Mouse (Mus musculus) liver, embryonic 12.5 days (tissue): ENCODE measurements around the gene Syngr2. TPM values are rescaled to one million over a fixed set of nuclear protein-coding genes. Genes with fewer than 3 reads are reported as not detected.

Experiments used
- ATAC-seq: fragments of 200-750 bp; cut with Nextera tagmentation; 2 replicates; pipeline ENCODE4 v1.8.0; 2017; ENCODE audit warnings: moderate number of reproducible peaks, mild to moderate bottlenecking, moderate library complexity
- H3K27ac ChIP-seq: fragments of 300-500 bp; sonication (generic); 2 replicates; pipeline ENCODE4 v1.5.1; 2016; ENCODE audit warnings: mild to moderate bottlenecking
- H3K27me3 ChIP-seq: fragments of 300-500 bp; sonication (generic); replicated peaks from 2 replicates; pipeline ENCODE4 v1.6.1; 2016; ENCODE audit warnings: mild to moderate bottlenecking, moderate library complexity
- H3K36me3 ChIP-seq: fragments of 300-500 bp; sonication (generic); 2 replicates; pipeline ENCODE4 v1.6.1; 2016; ENCODE audit warnings: mild to moderate bottlenecking, moderate library complexity
- H3K4me1 ChIP-seq: fragments of 300-500 bp; sonication (generic); 2 replicates; pipeline ENCODE4 v1.6.1; 2016
- H3K4me2 ChIP-seq: fragments of 300-500 bp; sonication (generic); 2 replicates; pipeline ENCODE4 v1.6.1; 2016; ENCODE audit warnings: mild to moderate bottlenecking, moderate library complexity
- H3K4me3 ChIP-seq: fragments of 300-500 bp; sonication (generic); 2 replicates; pipeline ENCODE4 v1.5.1; 2016; ENCODE audit warnings: mild to moderate bottlenecking, moderate library complexity
- H3K9ac ChIP-seq: fragments of 300-500 bp; sonication (generic); 2 replicates; pipeline ENCODE4 v1.6.1; 2016; ENCODE audit warnings: mild to moderate bottlenecking, moderate library complexity
- H3K9me3 ChIP-seq: fragments of 300-500 bp; sonication (generic); replicated peaks from 2 replicates; pipeline ENCODE4 v1.6.1; 2016; ENCODE audit warnings: mild to moderate bottlenecking, moderate library complexity
- WGBS: fragments of 180-500 bp; shearing (Covaris S2); methylation state at CpG from one replicate; pipeline ENCODE4 v1.1.7; 2016; ENCODE audit not compliant: insufficient replicate concordance; 5-methylcytosine and 5-hydroxymethylcytosine counted together
- polyA plus RNA-seq: library from polyadenylated mRNA; unstranded; fragments of >200 nt; fragmentation: Nextera tagmentation; extraction: Ambion mirVana; gene quantifications from 2 replicates; pipeline ENCODE4 v1.2.1, GENCODE M21; 2016

Gene Syngr2
- polyA plus RNA-seq, 1 experiment from 2014 or later: 66.4 TPM

DNA sequence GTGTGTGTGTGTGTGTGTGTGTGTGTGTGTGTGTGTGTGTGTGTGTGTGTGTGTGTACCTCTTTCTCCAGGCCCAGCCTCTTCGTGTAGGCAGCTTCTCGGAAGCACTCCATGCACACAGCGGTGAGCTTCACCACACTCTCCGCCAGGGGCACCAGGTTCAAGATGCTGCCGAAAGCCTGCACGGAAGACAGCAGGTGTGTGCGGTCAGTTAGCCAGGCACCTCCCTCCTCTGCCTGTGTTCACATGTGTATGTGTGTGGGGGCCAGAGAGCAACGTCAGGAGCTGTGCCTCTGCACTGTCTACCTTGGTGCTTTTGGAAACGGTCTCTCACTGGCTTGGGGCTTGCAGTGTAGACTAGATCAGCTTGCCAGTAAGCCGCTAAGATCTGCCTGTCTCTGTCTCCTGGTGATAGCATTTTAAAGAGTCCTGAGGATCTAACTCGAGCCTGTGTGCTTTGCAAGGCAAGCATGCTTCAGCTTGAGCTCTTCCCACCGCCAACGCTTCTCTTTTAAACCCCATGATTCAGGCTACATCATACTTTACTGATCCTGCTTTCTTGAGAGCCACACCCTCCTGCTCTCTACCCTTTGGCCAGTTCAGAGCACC, 7.0 kb downstream of the Syngr2 start:
- H3K9ac ChIP-seq: no peak overlapping the region
- H3K4me3 ChIP-seq: no peak overlapping the region
- no peaks in the 10 kb centered on the region for H3K27me3 ChIP-seq
- peak overlapping the region; percentile 63 for H3K27ac ChIP-seq
- no peaks in the 10 kb centered on the region for H3K9me3 ChIP-seq
- H3K36me3 ChIP-seq: peaks cover 100% of the 10 kb centered on the region
- no peak for ATAC-seq
- peaks cover 76% of the 10 kb centered on the region for H3K4me1 ChIP-seq
- WGBS: 80% methylated on average over 13 of the region's 13 CpGs
- no peak overlapping the region for H3K4me2 ChIP-seq

DNA sequence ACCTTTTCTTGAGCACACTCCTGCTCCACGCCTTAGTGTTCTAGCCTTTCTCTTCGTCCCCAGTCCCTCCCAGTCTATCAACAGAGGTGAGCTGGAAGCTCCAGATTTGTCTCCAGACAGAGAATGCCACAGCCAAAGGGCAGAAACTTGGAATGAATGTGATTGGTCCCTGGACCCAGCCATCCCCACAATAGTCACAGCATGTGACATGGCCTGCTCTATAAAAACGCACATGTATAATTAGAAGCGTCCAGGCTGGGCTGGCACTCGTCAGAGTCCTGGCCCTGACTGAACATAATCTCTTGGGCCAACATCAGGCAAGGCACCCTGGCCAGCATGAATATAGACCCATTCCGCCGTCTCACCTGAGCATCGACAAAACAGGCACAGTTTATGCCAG, 9.6 kb downstream of the Syngr2 start:
- H3K9me3 ChIP-seq: no peaks in the 10 kb centered on the region
- no peaks in the 10 kb centered on the region for H3K27me3 ChIP-seq
- peak overlapping the region; percentile 15; the same call in 1 of the 2 replicates for H3K27ac ChIP-seq
- 82% methylated on average over 8 of the region's 8 CpGs for WGBS
- H3K4me1 ChIP-seq: peaks cover 76% of the 10 kb centered on the region
- H3K4me2 ChIP-seq: no peak overlapping the region
- peaks cover 100% of the 10 kb centered on the region for H3K36me3 ChIP-seq
- no peak for ATAC-seq
- no peak overlapping the region for H3K9ac ChIP-seq
- no peak overlapping the region for H3K4me3 ChIP-seq

DNA sequence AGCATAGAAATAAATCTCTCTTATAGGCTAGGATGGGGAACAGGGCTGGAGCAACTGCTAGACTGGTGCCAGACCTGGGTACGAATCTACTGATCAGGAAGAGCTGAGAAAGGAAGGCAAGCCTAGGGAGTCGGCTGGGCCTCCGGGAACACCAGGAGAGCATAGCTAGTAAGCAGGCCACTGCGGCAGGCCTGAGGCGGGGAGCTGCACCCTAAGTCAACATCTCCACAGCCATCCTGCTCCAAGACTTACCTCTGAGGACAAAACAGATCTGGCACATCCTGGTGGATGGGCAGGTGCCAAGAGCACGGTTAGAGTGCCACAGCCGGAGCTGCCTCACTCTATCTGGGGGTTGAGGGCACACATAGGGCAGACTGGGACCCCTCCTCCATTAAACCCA, 10.7 kb downstream of the Syngr2 start:
- ATAC-seq: no peak
- H3K4me1 ChIP-seq: peaks cover 73% of the 10 kb centered on the region
- WGBS: 86% methylated on average over 7 of the region's 7 CpGs

DNA sequence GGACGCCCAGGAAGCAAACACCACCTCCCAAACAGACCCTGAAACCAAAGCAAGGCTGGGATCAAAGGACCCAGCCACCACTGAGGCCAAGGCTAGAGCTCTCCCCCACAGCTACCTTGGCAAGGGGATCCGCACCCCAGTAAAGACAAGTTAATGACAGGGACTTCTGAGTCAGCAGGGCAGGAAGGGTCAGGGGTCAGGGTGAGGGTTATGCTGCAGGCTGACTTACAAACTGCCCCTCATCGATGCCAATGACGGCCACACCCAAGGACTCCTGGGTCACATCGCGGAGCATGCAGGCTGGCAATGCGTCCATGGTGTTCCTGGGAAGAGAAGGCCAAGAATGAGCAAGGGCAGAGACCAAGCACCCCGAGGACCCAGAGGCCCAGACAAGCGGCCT, 12.4 kb downstream of the Syngr2 start:
- Histone ChIP-seq H3K9ac (no peak overlapping the region), H3K4me3 (no peak overlapping the region), H3K4me1 (peaks cover 75% of the 10 kb centered on the region), H3K36me3 (peaks cover 75% of the 10 kb centered on the region), H3K9me3 (no peaks in the 10 kb centered on the region), H3K4me2 (no peak overlapping the region), H3K27ac (peak overlapping the region; percentile 54), H3K27me3 (no peaks in the 10 kb centered on the region)
- 85% methylated on average over 9 of the region's 9 CpGs for WGBS
- ATAC-seq: no peak

More for the DNA sequence above, 10.7 kb downstream of the Syngr2 start:
- Histone ChIP-seq H3K4me2 (no peak overlapping the region), H3K4me3 (no peak overlapping the region), H3K27me3 (no peaks in the 10 kb centered on the region), H3K27ac (no peak overlapping the region), H3K36me3 (peaks cover 92% of the 10 kb centered on the region), H3K9ac (no peak overlapping the region), H3K9me3 (no peaks in the 10 kb centered on the region)

DNA sequence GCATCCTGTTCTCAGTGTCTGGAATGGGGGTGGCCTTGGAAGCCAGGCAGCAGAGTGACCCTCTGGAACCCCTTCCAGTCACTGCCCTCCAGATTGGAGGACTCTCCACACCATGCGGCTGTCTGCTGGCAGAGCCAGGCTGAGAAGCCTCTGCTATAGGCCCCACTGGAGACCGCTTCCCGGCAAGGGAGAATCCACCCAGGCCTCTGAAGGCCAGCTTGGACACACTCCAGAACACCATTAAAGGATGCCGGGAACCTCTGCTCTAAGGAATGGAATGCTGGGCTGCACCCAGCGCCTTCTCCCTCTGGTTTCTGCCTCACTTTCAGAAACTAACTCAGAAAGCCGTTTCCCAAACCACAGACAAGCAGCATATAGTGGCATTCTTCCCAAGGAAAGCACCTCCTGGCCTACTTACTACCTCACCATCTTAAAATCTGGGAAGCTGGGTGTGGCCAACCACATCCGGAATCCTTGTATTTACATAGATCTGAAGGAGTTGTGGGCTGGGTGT, 13.3 kb downstream of the Syngr2 start:
- H3K27me3 ChIP-seq: no peaks in the 10 kb centered on the region
- H3K4me2 ChIP-seq: no peak overlapping the region; the same call in none of the 2 replicates
- peaks cover 66% of the 10 kb centered on the region for H3K36me3 ChIP-seq
- H3K27ac ChIP-seq: peak overlapping the region; percentile 54; the same call in 1 of the 2 replicates
- H3K4me3 ChIP-seq: no peak overlapping the region
- 87% methylated on average over 7 of the region's 7 CpGs for WGBS
- no peaks in the 10 kb centered on the region for H3K9me3 ChIP-seq
- H3K4me1 ChIP-seq: peaks cover 75% of the 10 kb centered on the region
- no peak for ATAC-seq
- H3K9ac ChIP-seq: no peak overlapping the region

DNA sequence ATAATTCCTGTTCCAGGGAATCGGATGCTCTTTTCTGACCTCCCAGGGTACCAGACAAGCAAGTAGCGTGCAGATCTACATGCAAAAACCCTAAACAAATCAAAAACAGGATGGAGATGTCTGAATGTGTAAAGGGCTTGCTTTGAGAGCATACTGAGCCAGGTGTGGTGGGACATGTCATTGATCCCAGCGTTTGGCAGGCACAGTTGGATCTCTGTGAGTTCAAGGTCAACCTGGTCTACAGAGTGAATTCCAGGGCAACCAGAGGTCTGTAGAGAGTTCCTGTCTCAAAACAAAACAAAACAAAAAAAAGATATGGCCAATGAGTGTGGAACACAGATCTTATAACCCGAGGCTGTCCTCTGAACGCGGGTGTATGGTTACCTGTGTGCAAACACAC, 13.9 kb downstream of the Syngr2 start:
- peaks cover 75% of the 10 kb centered on the region for H3K4me1 ChIP-seq
- H3K4me2 ChIP-seq: peak overlapping the region; percentile 82
- no peaks in the 10 kb centered on the region for H3K9me3 ChIP-seq
- H3K27ac ChIP-seq: peak overlapping the region; percentile 54; the same call in 1 of the 2 replicates
- 91% methylated on average over 6 of the region's 6 CpGs for WGBS
- H3K9ac ChIP-seq: 0 out of 2 replicates have a peak overlapping the region, but pooled peaks have one; percentile 94
- no peak for ATAC-seq
- H3K4me3 ChIP-seq: peak overlapping the region; percentile 83; the same call in 1 of the 2 replicates
- H3K36me3 ChIP-seq: peaks cover 60% of the 10 kb centered on the region
- H3K27me3 ChIP-seq: no peaks in the 10 kb centered on the region

DNA sequence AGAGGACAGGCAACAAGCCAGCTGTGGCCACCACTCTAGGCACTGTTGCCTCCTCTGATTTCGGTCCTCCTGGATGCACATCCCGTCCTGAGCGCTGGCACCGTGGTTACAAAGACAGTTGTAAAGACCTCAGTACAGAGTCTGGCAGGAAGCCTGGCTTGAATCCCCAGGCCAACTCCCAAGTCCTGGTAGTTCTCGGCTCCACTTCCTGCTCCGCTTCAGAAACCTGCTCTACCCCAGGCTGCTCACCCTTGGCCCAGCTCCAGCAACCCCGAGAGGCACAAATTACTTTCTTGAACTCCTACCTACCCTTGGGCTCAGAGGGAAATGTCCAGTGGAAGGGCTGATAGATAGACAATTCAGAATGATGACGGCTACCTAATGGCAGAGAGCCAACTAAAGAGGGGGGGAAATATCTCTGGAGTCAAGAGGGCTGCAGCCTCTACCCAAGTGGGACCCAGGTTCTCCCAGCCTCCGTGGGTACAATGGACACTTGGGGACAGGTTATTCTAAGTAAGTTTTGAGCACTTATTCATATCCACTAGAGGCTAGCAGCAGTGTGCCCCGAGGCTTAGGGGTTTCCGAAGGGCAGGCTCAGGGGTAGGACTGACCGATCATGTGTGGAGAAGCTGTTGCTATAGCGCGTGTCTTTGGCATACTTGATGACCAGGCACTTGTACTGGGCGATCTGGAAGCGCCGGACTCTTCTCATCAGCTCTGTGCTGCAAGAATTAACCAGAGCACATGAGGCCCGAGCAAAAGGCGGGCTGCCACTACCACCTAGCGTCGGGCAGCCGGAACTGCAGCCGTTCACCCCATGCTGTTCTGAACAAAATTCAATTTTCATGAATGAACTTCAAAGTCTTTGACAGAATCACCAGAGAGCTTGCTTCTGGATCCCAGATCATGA, 14.8 kb downstream of the Syngr2 start:
- H3K4me3 ChIP-seq: peak overlapping the region; percentile 83
- WGBS: 20% methylated on average over 23 of the region's 23 CpGs

DNA sequence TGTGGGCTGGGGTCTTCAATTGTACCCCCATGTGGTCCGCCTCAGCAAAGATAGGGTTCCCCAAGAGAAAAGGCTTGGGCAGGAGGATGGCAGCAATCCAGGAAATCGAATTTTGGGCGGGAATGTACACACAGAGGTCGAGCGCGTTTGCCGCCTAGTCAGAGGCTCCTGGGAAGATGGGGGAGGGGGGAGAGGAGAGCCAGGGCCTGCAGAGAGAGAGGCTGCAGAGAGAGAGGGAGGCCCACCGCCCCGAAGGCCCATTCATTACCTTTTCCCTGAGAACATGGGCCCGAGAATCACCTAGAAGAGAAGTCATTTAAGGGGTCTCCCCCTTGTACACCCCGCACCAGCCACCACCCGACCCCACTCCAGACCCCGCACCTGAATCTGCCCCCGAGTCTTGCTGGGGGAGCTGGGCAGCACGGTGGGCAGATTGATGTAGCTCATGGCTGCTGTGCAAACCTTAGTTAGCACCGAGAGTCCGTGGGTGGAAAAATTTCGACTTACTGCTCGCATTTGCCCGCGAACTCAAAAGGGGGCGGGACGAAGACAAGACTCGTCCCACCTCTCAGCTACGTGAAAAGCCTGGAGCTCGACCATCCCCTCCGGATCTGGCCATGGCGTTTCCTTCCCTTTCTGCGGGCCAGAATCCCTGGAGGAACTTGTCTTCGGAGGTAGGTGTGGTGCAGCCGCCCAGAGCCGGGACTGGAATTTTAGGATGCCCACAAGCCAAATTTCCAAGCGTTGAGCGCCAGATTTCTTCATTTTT, 16.0 kb downstream of the Syngr2 start, which contains the start of the genes Afmid and Tk1:
Gene Afmid (plus strand): TSS at position 592 of the 769 bp plus-strand sequence.
Gene Tk1 (minus strand): TSS at position 760 of the 769 bp plus-strand sequence.
- ATAC-seq: peak; percentile 67
- WGBS: 0% methylated on average over 34 of the region's 34 CpGs
- peaks cover 39% of the 10 kb centered on the region for H3K36me3 ChIP-seq
- peak within 1 kb of the TSS; percentile 95 for H3K27ac ChIP-seq
- peaks cover 85% of the 10 kb centered on the region for H3K4me1 ChIP-seq
- no peaks in the 10 kb centered on the region for H3K27me3 ChIP-seq
- H3K9me3 ChIP-seq: no peaks in the 10 kb centered on the region
- H3K9ac ChIP-seq: peak within 1 kb of the TSS; percentile 94
- H3K4me2 ChIP-seq: peak within 1 kb of the TSS; percentile 82
- peak within 1 kb of the TSS; percentile 83 for H3K4me3 ChIP-seq

More for the DNA sequence above, 14.8 kb downstream of the Syngr2 start:
- peaks cover 51% of the 10 kb centered on the region for H3K36me3 ChIP-seq
- no peaks in the 10 kb centered on the region for H3K27me3 ChIP-seq
- H3K9me3 ChIP-seq: no peaks in the 10 kb centered on the region
- peaks cover 78% of the 10 kb centered on the region for H3K4me1 ChIP-seq
- peak overlapping the region; percentile 82 for H3K4me2 ChIP-seq
- ATAC-seq: peak; percentile 61
- peak overlapping the region; percentile 95 for H3K27ac ChIP-seq
- H3K9ac ChIP-seq: peak overlapping the region; percentile 94

DNA sequence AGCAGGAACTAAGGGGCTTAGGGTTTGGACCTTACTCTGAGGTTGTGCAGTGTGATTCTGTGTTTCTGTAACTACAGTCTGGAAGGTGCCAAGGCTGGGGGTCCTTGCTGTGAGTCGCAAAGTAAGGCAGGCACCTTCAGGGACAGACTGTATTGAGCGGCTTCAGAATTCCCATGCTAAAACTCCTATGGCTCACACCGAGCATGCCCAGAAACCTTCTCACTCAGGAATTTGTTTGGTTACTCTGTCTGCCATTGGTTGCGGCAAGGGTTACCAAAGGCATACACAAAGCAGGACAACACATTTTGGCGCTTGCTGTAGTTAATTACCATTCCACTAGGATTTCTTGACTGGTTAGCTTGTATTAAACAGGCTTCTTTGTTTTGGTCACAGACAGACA, 16.7 kb downstream of the Syngr2 start:
- H3K4me2 ChIP-seq: peak overlapping the region; percentile 82
- no peak for ATAC-seq
- H3K27ac ChIP-seq: peak overlapping the region; percentile 95
- no peaks in the 10 kb centered on the region for H3K27me3 ChIP-seq
- H3K9me3 ChIP-seq: no peaks in the 10 kb centered on the region
- WGBS: 36% methylated on average over 5 of the region's 5 CpGs
- H3K36me3 ChIP-seq: peaks cover 32% of the 10 kb centered on the region
- H3K4me3 ChIP-seq: peak overlapping the region; percentile 83
- peaks cover 91% of the 10 kb centered on the region for H3K4me1 ChIP-seq
- peak overlapping the region; percentile 94 for H3K9ac ChIP-seq

DNA sequence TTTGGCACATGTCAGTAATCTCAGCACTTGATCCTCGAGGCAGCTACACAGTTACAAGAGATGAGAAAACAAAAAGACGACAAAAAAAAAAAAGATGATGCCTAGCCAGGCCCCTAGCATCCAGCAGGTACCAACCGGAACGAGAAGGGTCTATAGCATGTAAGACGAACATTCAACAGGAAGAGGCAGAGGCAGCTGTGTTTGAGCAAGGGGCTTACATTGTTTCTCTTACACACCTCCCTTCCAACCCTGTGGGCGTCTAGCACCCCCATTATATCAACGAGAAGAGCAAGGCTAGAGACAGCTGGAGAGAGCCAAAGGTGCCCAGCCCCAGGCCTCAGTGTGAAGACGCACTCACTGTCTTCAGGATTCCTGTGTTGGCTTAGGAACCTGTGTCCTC, 17.4 kb downstream of the Syngr2 start:
- peaks cover 93% of the 10 kb centered on the region for H3K4me1 ChIP-seq
- peak overlapping the region; percentile 83; the same call in 1 of the 2 replicates for H3K4me3 ChIP-seq
- 65% methylated on average over 8 of the region's 8 CpGs for WGBS
- H3K27me3 ChIP-seq: no peaks in the 10 kb centered on the region
- H3K36me3 ChIP-seq: peaks cover 25% of the 10 kb centered on the region
- no peak for ATAC-seq
- H3K27ac ChIP-seq: peak overlapping the region; percentile 87
- peak overlapping the region; percentile 82 for H3K4me2 ChIP-seq
- no peaks in the 10 kb centered on the region for H3K9me3 ChIP-seq
- H3K9ac ChIP-seq: no peak overlapping the region

DNA sequence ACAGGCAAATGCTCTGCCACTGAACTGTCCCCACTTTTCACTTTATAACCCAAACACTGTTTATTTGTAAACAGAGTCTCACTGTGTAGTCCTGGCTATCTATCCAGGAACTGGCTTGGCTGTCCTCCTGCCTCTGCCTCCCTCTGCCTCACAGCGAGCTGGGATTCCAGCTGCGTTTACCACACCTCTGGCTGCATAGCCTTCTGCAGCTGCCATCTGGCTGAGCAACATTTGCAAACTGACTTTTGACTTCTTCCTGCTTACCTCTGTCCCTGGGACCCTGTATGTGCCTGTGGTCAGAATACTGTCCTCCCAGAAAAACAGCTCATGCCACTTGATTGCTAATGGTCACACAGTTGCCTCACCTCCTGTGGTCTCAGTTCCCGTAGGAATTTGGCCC, 17.9 kb downstream of the Syngr2 start:
- Histone ChIP-seq H3K4me3 (no peak overlapping the region), H3K4me2 (peak overlapping the region; percentile 82), H3K27ac (peak overlapping the region; percentile 87; the same call in 1 of the 2 replicates)

More for the DNA sequence above, 17.9 kb downstream of the Syngr2 start:
- H3K9me3 ChIP-seq: no peaks in the 10 kb centered on the region
- H3K27me3 ChIP-seq: no peaks in the 10 kb centered on the region
- ATAC-seq: no peak
- peaks cover 92% of the 10 kb centered on the region for H3K4me1 ChIP-seq
- WGBS: 54% methylated on average over 3 of the region's 3 CpGs
- peak overlapping the region; percentile 12; the same call in 1 of the 2 replicates for H3K9ac ChIP-seq
- H3K36me3 ChIP-seq: peaks cover 20% of the 10 kb centered on the region
